In the genomic region with DNA sequence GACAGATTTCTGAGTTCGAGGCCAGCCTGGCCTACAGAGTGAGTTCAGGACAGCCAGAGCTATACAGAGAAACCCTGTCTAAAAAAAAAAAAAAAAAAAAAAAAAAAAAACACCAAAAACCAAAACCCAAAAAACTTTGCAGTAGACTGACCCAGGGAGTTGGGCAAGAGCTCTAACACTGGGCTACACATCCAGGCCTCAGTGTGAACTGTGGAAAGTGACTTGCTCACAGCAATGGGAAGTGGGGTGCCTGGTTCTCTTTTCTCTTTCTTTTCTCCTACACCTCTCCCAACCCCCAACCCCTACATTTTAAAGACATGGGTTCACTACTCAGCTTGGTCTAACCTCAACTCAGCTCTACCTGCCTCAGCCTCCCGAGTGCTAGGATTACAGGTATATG, we compare ENCODE assay signal across 41 mouse cellular contexts. TPM values are rescaled to one million over a fixed set of nuclear protein-coding genes. Genes with fewer than 3 reads are reported as not detected.
"Had no signal": no experiment of that assay in that cellular context is flagged by ENCODE, and none has a peak within 500 bp of the region (broad histone marks: within the 10 kb centered on the region; RNA-seq: fewer than 3 reads in every experiment).

No protein-coding gene starts in this region.

- H3K4me2 ChIP-seq: limb, embryonic 12.5 days; limb, embryonic 13.5 days; limb, embryonic 15.5 days; liver, embryonic 11.5 days; liver, embryonic 12.5 days; liver, embryonic 13.5 days; liver, embryonic 15.5 days; lung, embryonic 14.5 days; lung, embryonic 15.5 days; midbrain, embryonic 11.5 days; midbrain, embryonic 12.5 days; midbrain, embryonic 13.5 days; midbrain, embryonic 15.5 days; neural tube, embryonic 12.5 days had no signal

- H3K9me3 ChIP-seq: limb, embryonic 10.5 days; limb, embryonic 12.5 days; limb, embryonic 13.5 days; limb, embryonic 15.5 days; liver, embryonic 12.5 days; liver, embryonic 13.5 days; liver, embryonic 15.5 days; lung, embryonic 15.5 days; megakaryocyte, embryonic 14.5 days; midbrain, embryonic 10.5 days; midbrain, embryonic 12.5 days; midbrain, embryonic 13.5 days; midbrain, embryonic 15.5 days; neural tube, embryonic 12.5 days had no signal

- H3K4me1 ChIP-seq: limb, embryonic 10.5 days; limb, embryonic 12.5 days; limb, embryonic 13.5 days; limb, embryonic 15.5 days; liver, embryonic 12.5 days; liver, embryonic 13.5 days; liver, embryonic 15.5 days; lung, embryonic 15.5 days; midbrain, embryonic 10.5 days; midbrain, embryonic 12.5 days; midbrain, embryonic 13.5 days; midbrain, embryonic 15.5 days; neural tube, embryonic 12.5 days had no signal

- H3K4me3 ChIP-seq: left cerebral cortex, adult 2 months; limb, embryonic 10.5 days; limb, embryonic 12.5 days; limb, embryonic 13.5 days; limb, embryonic 15.5 days; liver, embryonic 12.5 days; liver, embryonic 13.5 days; liver, embryonic 15.5 days; lung, embryonic 15.5 days; megakaryocyte, embryonic 14.5 days; midbrain, embryonic 10.5 days; midbrain, embryonic 12.5 days; midbrain, embryonic 13.5 days; midbrain, embryonic 15.5 days; myocyte; neural tube, embryonic 12.5 days had no signal

- H3K27ac ChIP-seq: left cerebral cortex, adult 2 months; limb, embryonic 10.5 days; limb, embryonic 12.5 days; limb, embryonic 13.5 days; limb, embryonic 15.5 days; liver, embryonic 12.5 days; liver, embryonic 13.5 days; liver, embryonic 14.5 days; liver, embryonic 15.5 days; lung, embryonic 15.5 days; macrophage; midbrain, embryonic 10.5 days; midbrain, embryonic 12.5 days; midbrain, embryonic 13.5 days; midbrain, embryonic 15.5 days; neural tube, embryonic 12.5 days had no signal

- H3K27me3 ChIP-seq: limb, embryonic 12.5 days; limb, embryonic 13.5 days; limb, embryonic 15.5 days; liver, embryonic 12.5 days; liver, embryonic 13.5 days; liver, embryonic 15.5 days; lung, embryonic 15.5 days; midbrain, embryonic 12.5 days; midbrain, embryonic 13.5 days; midbrain, embryonic 15.5 days had no signal

- DNase-seq: left cerebral cortex, postnatal 4 days; liver; liver, embryonic 13.5 days; liver, postnatal 0 days; lung, adult 18-20 months; lung, adult 2 months; lung, embryonic 14.5 days; lung, postnatal 10 days; lung, postnatal 14 days; lung, postnatal 36 days; lung, postnatal 4 days; midbrain, embryonic 14.5 days had no signal

- H3K36me3 ChIP-seq: limb, embryonic 10.5 days; limb, embryonic 12.5 days; limb, embryonic 13.5 days; limb, embryonic 15.5 days; liver, embryonic 12.5 days; liver, embryonic 13.5 days; liver, embryonic 15.5 days; lung, embryonic 15.5 days; midbrain, embryonic 10.5 days; midbrain, embryonic 12.5 days; midbrain, embryonic 13.5 days; midbrain, embryonic 15.5 days; neural tube, embryonic 12.5 days had no signal

- H3K9ac ChIP-seq: limb, embryonic 12.5 days; limb, embryonic 13.5 days; limb, embryonic 15.5 days; liver, embryonic 12.5 days; liver, embryonic 13.5 days; liver, embryonic 14.5 days; liver, embryonic 15.5 days; liver, postnatal 0 days; lung, embryonic 14.5 days; lung, embryonic 15.5 days; midbrain, embryonic 12.5 days; midbrain, embryonic 13.5 days; midbrain, embryonic 15.5 days; neural tube, embryonic 12.5 days had no signal

- ATAC-seq: liver, embryonic 12.5 days; liver, postnatal 0 days; midbrain, embryonic 13.5 days; midbrain, embryonic 15.5 days had no signal

RNA-seq across cellular contexts. Expression of gene Cngb1, which starts 44.2 kb away (rescaled TPM):
- total RNA-seq: monocyte, adult 5-6 weeks had no signal
- polyA plus RNA-seq: limb, embryonic 11.5 days; liver, embryonic 12.5 days; liver, embryonic 13.5 days; midbrain, embryonic 10.5 days had no signal

RNA-seq across cellular contexts. Expression of gene Tepp, which starts 48.2 kb away (rescaled TPM):
- total RNA-seq: left cerebral cortex, adult 18-20 months; left cerebral cortex, adult 2 months; left cerebral cortex, adult 8-10 months; left cerebral cortex, postnatal 25 days; left cerebral cortex, postnatal 36 days; liver, adult 2 months; megakaryocyte-erythroid progenitor cell, adult 5-6 weeks had no signal
- polyA plus RNA-seq: limb, embryonic 10.5 days; liver, adult 2 months; liver, embryonic 11.5 days; liver, embryonic 12.5 days; liver, embryonic 13.5 days; liver, embryonic 14.5 days; liver, embryonic 15.5 days; liver, embryonic 16.5 days; liver, postnatal 0 days; macrophage; midbrain, embryonic 10.5 days; midbrain, embryonic 12.5 days; myocyte; neural tube, embryonic 11.5 days; neural tube, embryonic 12.5 days had no signal
